Mouse (Mus musculus): ENCODE data around the gene Acod1.

The Acod1 gene

DNA sequence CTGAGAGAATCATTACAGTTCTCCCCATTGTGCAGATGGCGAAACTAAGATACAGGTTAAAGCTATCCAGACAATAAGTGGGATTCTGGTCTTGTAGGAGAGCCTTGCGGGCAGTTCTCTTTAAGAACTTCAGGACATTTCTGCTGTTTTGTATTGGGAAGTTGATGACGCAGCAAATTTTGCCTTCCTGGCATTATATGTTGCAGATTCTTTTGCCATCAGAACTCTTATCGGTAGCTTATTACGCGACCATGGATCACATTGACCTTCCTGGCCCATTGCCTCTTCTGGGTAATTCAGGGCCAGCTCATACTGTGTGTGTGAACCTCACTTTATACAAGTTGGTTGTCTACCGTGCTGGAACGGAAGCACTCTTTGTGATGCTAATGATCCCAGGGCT lies 27.0 kb downstream of the Acod1 start:
- no peak for DNase-seq

DNA sequence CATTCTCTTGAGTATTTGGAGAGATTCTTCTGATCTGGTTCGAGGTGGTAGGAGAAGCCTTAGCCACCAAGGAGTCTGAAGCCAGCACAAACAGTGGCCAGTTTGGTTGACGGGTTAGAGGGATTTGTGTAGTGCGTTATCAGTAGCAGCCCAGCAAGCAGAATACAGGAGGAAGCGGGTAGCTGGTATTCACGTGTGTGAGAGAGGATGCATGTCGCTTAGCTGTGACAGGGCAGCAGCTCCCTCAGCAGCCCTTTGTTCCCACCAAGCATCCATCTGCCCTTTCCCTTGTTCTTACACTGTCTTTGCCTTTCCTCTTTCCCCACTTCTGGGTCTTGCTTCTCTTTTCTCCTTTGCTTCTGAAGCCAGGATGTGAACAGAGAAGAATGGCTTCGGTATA lies 28.4 kb downstream of the Acod1 start:
- DNase-seq: no peak

DNA sequence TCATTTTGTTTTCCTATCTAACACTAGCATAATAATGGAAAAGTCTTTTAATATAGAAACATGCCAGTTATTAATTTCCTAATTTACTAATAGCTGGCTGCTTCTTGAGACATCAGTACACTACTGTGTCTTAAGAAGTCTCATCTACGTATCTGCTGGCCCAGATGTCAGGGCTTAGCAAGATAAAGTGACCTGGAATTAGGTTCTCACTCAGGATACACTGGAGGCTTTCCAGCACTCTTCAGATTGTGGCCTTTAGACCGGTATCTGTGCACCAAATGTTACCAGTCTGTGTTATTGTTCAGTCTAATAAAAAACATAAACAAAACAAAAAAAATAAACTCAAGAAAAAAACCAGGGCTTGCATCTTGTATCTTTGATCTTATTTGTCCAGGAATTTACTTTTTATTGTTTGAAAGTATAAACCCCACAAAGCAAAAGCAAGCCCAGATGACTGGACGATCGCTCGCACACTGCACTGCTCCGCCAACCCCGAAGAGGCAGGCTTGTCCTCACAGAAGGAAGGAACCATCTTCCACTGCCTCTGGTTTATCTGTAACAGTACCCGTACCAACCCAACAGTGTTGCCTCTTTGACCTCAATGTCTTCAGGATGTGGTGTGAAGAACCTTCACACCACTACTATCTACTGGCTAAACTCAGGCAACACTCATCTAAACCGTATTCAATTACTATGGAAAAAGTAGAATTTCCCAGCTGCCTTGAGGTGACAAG lies 30.7 kb downstream of the Acod1 start:
- no peak for DNase-seq

DNA sequence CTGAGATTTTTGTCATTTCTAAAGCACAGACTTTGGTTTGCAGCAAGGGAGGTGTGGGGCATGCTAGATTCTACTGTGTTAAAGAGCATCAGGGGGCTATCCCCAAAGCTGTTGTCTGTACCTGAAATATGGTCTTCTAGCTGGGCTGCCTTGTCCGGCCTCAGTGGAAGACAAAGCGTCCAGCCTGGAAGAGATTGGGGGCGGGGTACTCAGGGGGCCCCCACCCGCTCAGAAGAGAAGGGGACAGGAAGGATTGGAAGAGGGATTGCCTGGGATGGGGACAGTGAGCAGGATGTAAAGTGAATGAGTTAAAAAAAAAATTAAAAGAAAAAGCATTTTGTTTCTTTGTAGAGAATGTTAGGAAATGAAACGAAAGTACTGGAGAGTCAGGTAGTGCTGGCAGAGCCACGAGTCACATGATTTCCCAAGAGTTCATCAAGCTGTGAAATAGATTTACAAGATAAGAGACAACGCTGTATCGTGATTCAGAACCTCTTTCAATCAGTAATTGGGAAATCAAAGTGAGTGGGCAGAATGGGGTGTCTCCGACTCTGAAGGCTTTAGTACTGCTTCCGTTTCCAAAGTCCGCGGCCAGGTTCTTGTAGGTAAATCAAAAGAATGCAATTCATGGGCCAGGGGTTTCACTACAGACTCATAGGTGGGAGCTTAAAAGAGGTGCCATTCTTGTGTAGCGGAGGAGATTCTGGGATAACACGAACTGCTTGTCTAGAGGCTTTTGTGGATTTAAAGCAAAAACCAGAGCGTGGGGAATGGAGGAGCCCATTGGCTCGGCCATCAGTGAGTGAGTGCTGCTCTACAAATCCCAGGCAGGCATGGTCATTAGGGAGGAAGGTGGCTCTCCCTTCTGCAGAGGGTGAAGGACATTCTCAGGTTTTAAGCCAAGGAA lies 31.5 kb downstream of the Acod1 start:
- no peak for DNase-seq

DNA sequence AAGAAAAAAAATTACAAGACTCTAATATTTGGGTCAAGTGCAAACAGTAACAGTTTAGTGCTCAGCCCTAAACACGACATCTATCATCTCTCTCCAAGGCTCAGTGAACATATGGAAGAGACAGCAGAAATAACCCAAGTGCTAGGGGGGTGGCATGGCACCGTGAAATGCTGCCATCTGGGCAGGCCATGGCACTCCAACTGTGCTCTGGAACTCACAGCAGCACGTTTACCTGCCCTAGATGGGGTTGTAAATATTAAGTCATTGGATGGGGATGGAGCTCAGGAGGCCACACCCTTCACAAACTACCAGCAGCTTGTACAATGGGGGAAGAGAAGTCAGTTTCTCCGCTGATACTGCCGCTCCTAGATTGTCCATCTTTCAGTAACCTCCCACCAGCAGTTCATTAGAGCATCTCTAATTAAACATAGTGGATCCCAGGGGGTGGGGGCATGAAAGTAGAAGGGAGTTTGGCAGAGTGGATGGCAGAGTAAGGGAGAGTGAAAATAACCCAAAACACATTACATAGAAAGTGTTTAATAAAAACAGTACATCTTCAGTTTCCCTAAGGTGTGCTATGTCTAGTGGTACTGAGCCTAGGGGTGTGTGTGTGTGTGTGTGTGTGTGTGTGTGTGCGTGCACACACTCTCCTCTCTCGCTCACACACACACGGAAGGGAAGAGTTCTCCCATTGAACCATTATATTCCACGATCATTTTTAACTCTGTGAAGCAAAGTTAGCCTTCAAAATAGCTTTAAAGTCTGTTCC lies 32.6 kb downstream of the Acod1 start:
- no peak for DNase-seq

DNA sequence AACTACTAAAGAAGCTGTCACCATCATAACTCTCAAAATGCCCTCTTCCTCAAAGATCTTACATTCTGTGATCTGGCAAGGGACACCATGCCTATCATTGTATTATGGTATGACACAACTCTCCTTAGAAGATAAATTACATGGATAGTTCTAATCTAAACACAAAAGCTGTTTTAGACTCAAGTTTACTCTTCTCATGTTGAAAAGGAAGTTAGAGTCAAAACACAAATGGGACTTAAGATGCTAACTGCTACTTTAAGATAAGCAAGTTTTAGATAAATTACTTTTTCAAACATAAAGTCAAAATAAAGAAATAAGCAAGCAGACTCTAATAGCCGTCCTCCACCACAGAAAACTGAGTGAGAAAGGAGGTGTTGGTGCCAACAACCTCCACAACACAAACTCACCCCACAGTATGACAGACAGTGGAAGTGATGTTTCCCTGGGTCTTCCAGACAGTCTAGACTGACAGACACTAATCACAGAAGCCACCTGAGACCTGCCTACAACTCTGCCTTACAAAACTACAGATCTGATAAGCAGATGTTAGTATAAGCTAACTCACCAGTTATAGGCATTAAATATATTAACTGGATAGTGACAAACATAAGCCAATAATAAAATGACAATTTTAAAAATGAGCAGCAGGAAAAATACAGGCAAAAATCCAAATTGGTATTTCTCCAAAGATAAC lies 39.2 kb downstream of the Acod1 start:
- no peak for DNase-seq

DNA sequence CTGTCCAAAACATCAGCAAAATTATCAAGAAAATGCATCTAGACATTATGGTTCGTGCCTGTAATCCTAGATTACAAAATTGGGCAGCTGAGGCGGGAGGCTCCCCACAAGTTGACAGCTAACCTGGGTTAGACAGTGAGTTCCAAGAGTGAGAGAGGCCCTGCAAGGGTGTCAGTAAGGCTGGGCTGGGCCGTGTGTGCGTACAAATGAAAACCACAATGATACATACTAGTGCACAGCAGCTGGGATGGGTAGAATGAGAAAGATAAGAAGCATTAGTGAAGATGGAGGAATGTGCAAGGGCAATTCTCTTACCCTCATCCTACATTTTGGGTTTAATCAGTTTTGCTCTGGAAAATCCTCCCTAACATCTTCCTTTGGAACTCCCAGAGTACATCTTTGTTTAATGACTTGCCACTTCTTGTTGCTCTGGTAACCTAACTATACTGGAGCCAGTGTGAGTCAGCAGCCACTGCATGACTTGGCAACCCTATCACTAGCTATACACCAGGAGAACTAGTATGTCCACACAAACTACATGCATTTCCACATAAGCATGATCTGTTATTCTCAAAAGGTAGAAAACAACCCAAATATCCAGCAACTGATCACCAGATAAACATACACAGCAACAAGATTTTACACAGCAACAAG lies 40.0 kb downstream of the Acod1 start:
- DNase-seq: no peak

DNA sequence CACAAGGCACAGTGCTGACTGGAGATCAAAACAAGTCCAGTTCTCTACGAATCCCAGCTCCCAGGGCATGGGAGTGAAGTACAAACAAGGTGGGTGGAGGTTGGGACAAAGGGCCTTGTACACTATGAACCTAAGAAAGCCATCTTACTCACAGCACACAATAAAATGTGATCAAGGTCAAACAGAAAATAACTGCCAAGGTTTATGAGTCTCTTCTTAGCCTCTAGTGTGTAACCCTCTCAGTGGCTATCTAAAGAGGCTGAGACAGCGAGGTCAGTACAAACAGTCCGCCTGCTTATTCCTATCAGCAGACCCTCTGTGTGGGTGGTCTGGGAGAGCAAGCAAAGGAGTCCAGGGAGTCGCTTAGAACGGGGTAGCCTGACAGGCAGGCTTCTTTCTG lies 41.1 kb downstream of the Acod1 start:
- DNase-seq: no peak

DNA sequence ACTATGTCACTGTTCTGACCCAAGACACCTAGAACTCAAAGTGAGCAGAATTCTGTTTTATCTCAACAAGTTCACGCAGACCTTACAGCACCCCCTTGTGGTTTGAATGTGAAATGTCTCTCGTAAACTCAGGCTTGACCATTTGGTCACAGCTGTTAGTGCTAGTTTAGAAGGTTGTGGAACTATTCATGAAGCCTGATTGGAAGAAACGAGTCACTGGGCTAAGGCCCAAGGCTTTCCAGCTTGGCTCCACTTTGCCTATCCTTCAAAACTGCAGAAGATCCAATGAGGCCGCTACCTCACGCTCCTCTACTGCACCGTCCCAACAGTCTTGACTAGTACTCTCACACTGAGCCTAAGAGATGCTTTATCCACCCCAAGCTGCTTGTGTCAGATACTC lies 41.8 kb downstream of the Acod1 start:
- DNase-seq: no peak

DNA sequence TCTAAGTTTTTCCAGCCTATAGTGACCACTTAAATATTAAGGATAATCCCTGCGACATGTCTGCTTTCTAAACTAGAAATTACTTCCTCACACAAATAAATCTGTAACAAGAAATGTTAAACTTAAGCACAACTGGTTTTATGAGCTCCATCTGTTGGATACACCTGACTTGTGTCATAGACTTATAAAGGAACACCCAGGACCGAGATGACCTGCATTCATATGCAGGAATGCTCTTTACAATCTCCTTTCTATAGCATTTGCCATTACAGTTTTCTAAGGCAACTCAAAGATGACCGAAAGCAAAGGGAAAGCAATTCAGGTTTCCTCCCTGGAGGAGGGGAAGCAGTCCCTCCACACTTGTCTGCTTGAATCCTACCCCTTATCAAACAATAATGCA lies 46.5 kb downstream of the Acod1 start:
- no peak for DNase-seq

DNA sequence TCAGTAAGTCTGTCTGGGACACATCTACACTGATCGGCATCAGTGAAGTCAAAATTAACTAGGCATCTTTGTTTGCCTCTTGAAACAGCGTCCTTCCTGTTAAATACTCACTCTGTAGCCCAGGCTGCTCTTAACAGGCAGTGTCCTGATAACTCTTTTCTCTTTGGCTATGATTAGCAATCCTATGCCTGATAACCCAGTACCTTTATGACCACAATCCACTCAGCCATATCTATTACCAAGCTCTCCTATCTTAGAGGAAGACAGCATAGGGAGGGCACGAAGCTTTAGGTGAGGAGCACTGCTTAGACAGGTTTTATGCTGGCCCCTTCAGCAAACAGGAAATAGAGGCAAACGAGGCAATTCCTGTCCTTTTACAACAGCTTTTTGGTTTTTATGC lies 46.9 kb downstream of the Acod1 start:
- no peak for DNase-seq

DNA sequence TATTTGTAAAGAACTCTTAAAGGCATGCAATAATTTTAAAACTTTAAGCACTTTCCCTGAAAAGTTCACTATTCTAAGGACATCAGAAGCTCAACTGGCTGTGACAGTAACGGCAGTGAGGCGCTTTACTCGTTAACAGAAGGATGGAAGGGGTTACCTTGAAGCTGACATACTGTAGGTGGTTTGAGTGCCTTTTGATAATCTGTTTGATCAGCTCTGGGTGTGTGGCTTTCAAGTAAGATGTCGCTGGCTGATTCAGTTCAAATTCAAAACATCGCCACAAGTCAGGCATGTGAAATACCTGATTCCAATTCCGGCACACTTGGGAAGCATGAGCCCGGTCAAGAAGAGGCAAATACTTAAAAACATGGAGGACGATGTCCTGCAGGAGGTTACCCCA lies 48.3 kb downstream of the Acod1 start:
- no peak for DNase-seq

DNA sequence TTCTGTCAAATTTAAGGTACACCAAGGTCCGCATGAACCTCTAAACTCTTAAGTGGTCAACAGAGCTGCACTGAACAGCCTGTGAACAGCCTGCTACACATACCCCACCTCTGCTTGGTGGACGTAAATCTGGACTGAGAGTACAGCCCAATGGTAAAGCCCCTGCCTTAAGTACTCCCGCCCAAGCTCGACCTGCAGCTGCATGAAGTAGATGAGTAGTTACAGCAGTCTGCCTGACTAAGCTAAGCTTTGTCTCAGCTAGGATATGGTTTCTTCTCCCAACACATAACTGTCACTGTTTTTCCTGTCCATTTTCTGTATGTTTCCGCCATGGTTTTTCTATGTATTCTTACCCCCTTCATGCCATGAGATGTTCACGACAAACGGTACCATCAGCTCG lies 49.0 kb downstream of the Acod1 start:
- DNase-seq: no peak

DNA sequence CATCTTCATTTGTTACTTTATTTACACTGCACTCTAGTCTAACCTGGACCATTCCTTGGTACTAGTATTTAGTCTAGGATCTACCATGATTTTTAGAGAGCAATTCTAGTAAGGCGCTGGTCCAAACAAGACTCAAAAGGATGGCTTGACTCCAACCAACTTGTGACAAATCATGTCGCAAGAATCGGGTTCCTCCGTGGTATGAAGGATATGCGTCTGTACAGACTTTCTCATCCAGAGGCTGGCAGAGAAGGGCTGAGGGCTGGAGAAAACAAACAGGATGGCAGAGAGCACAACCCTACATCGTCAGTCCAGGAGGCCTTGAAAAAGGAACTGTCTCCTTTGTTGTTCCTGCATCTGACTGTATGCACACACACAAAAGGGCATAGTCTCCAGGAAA lies 49.8 kb downstream of the Acod1 start:
- no peak for DNase-seq

DNA sequence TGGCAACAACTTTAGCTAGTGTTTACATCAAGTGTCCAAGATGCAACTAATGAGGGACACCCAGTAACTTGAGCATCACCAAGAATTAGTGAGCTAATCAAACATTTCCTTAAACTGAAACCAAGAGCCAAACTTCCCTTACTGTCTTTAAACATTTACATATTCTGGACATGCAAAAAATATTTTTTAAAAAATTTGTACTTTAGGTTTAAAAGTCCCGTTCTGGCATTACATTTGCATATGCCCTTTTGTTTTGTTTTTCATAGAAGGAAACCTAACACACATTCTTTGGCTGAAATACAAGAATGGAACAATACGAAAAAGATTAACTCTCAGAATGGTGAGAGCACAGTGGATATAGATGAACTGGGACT lies 51.4 kb downstream of the Acod1 start:
- DNase-seq: no peak

DNA sequence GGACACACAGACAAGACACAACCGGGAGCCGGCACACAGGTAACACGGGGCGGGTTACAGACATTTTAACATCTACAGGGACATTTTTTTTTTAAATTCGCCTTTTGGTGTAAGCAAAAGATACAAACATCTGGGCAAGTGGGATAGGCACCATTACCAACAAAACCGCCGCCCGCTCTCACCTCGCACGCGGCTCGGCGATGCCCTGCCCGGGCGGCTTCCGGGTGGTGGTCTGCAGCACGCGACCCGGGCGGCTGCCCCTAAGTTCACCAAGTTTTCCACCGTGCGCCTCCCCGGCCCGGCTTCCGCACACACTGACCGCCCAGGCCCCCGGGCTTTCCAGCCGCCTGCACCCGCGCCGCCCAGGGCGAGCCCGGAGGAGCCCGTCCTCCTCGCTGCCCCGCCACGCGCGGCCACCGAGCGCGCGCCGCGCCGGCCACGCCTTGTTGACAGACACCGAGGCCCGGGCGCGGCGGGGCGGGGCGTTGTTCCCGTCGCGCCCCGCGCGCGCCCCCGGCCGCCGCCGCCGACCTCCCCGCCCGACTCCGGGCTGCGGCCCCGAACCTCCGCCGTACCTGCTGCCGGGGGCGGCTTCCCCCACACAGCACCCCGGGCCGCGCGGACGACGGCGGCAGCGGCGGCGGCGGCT lies 51.9 kb downstream of the Acod1 start:
- peak; percentile 85 for DNase-seq

DNA sequence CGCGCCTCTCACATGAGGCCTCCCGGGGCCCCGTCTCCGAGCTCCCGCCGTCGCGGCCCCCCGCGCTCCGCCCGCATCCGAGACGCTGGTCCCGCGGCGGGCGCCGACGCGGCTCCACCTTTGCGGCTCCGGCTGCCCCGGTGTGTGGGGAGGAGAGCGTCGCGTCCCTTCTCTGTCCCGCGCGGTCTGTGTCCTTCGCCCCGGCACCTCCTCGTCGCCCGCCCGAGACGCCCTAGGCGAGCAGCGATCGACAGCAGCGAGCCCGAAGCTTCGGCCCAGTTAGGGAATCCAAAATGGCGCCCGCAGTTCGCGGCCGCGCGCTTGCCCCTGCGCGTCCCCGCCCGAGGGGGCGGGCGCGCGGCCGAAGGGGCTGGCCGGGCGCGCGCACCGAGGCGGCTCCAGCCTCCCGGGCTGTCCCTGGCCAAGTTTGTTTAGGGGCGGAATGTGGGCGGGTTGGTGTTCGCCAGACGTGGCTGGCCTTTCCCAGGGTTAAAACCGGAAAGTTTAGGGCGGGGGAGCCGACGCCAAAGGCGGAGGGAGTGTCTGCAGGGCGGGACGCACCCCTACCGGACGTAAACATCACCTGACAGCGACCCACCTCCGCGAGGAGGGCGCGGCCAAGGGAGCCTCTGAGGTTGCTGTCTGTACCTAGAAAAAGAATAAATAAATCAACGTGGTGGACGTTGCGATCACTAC lies 52.6 kb downstream of the Acod1 start, which contains the start of gene Fbxl3:
Gene Fbxl3 (minus strand): TSS at position 329 of the 696 bp plus-strand sequence.
- DNase-seq: peak; percentile 91

DNA sequence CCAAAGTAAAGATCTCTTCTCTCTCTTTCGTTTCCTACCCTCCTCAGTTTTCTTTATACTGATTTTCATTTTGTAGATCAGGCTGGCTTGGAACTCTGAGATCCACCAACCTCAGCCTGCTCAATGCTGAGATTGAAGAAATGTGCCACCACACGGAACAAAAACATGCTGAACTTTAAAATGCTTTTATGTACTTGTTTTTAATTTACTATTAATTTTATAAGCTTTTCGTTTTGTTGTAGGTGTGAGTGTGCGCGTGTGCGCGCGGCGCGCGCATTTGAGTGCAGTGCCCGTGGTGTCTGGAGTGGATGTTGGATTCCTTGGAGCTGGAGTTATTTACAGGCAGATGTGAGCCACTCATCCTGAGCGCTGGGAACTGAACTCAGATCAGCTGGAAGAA lies 53.5 kb downstream of the Acod1 start:
- DNase-seq: no peak

DNA sequence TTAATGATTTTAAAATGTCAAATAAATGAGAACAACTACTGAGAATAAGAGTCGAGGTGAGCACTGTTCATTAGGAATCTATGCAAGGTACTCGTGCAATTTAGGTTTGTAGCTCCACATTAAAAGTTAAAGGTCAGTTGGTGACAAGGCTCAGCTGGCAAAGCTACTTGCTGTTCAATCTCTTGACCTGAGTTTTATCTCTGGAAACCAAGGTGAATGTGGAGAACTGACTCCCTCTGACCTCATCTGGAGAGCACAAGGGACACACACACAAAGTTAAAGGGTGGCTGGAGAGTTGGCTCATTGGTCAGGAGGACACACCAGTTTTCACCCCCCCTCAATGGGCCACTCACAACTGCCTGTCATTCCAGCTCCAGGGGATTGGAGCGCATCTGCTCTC lies 54.4 kb downstream of the Acod1 start:
- DNase-seq: no peak

DNA sequence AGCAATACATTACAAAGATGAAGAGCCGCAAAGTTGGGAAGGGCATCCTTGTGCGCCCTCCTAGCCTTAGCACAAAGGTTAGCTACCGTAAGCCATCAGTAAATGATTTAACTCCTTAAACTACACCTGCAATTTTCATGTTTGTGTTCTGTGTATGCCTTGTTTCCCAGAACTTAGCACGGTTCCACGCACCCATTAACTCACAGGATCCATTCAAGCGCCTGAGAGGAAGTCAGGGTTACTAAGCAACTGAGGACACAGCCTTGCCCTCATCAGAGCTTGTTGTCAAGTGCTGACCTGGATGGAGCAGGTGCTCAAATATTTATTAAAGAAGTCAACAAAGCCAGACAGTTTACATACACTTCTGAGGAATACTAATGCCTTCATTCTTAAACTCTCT lies 55.5 kb downstream of the Acod1 start:
- no peak for DNase-seq

DNA sequence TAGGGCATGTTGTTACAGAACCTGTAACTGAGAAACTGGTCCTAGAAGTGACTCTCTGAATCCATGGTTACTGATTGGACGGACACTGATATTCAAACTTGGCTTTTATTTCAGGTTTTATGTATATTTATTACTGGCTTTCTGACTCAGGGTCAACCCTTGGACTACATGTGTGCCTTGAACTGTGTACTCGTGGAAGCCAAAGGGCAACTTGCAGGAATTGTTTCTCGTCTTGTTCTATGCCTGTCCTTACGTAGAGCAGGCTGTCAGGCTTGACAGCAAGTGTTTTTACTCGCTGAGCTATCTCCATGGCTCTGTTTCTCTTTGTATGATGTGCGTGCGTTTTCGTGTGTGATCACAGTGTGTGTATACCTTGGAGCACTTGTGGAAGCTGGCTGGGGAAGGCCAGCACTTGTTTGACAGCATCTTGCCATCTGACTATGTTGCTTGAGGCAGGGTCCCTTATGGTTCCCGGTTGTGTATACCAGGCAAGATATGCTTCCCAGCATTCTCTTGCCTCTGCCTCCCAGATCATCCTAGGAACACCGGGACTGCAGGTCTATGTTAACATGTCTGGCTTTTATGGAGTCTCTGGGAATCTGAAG lies 56.1 kb downstream of the Acod1 start:
- no peak for DNase-seq

Data from layer of hippocampus, adult 9-11 months (tissue).